Mouse (Mus musculus): Measurements from ENCODE around the gene Nudt16l1. TPM values are rescaled to one million over a fixed set of nuclear protein-coding genes. Genes with fewer than 3 reads are reported as not detected.

The Nudt16l1 gene
- polyA plus RNA-seq, 1 experiment from 2014 or later, result 160 TPM

- Histone ChIP-seq H3K4me2 (replicated peaks; ENCODE audit: low read depth, low read length) (peak overlapping the region; percentile 78; the same call in 1 of the 2 replicates), H3K9ac (ENCODE audit: low read depth, low read length) (no peak overlapping the region), H3K4me3 (ENCODE audit: low read length) (peak overlapping the region; percentile 84; the same call in 1 of the 2 replicates), H3K4me1 (ENCODE audit: control insufficient read depth, insufficient read depth, low read length) (peaks cover 5% of the 10 kb centered on the region; the same call in 1 of the 2 replicates), H3K36me3 (ENCODE audit: control insufficient read depth, insufficient read depth, low read length) (peaks cover 75% of the 10 kb centered on the region), H3K27ac (ENCODE audit: low read depth, low read length) (no peak overlapping the region), H3K9me3 (ENCODE audit: control insufficient read depth, low read length) (no peaks in the 10 kb centered on the region), H3K27me3 (ENCODE audit: control insufficient read depth, insufficient read depth, low read length) (no peaks in the 10 kb centered on the region)
- no peak for ATAC-seq (ENCODE audit: low FRiP score, low TSS enrichment)
- 88% methylated on average over 10 of the region's 10 CpGs for WGBS
Observed at GRCm38 (mm10) chr16:4940311-4940850, 1.8 kb downstream of the Nudt16l1 start.

DNA sequence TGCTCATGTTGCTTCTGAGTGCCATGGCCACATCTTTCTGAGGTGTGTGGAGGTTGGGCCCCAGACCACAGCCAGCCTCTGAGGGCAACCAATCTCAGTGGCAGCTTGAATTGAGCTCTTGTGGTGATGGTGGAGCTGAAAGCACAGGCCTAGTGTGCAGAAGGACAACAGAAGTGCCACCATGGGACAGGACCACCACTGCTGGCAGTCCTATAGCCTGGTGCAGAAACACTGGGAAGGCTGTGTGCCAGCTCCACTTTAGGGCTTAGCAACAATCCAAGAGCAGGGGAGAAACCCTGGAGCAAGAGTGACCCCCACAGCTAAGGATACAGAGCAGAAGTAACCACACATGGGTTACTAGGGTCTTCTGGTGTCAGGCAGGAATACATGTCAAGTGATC is 2.5 kb downstream of the Nudt16l1 start:
- Histone ChIP-seq H3K36me3 (ENCODE audit: control insufficient read depth, insufficient read depth, low read length) (peaks cover 75% of the 10 kb centered on the region), H3K4me1 (ENCODE audit: control insufficient read depth, insufficient read depth, low read length) (peaks cover 5% of the 10 kb centered on the region; the same call in 1 of the 2 replicates), H3K27me3 (ENCODE audit: control insufficient read depth, insufficient read depth, low read length) (no peaks in the 10 kb centered on the region), H3K4me2 (replicated peaks; ENCODE audit: low read depth, low read length) (no peak overlapping the region), H3K27ac (ENCODE audit: low read depth, low read length) (no peak overlapping the region), H3K9ac (ENCODE audit: low read depth, low read length) (no peak overlapping the region), H3K4me3 (ENCODE audit: low read length) (no peak overlapping the region), H3K9me3 (ENCODE audit: control insufficient read depth, low read length) (no peaks in the 10 kb centered on the region)
- no peak for ATAC-seq (ENCODE audit: low FRiP score, low TSS enrichment)

GRCm38 (mm10) chr16:4942868-4943267 is 4.3 kb downstream of the Nudt16l1 start:
- no peak for ATAC-seq (ENCODE audit: low FRiP score, low TSS enrichment)
- peaks cover 74% of the 10 kb centered on the region for H3K36me3 ChIP-seq (ENCODE audit: control insufficient read depth, insufficient read depth, low read length)

GRCm38 (mm10) chr16:4943431-4943830 is 4.9 kb downstream of the Nudt16l1 start:
- 95% methylated on average over 3 of the region's 3 CpGs for WGBS
- Histone ChIP-seq H3K27me3 (ENCODE audit: control insufficient read depth, insufficient read depth, low read length) (no peaks in the 10 kb centered on the region), H3K4me3 (ENCODE audit: low read length) (no peak overlapping the region), H3K4me2 (replicated peaks; ENCODE audit: low read depth, low read length) (no peak overlapping the region), H3K9me3 (ENCODE audit: control insufficient read depth, low read length) (no peaks in the 10 kb centered on the region), H3K27ac (ENCODE audit: low read depth, low read length) (no peak overlapping the region), H3K4me1 (ENCODE audit: control insufficient read depth, insufficient read depth, low read length) (peaks cover 5% of the 10 kb centered on the region; the same call in 1 of the 2 replicates), H3K36me3 (ENCODE audit: control insufficient read depth, insufficient read depth, low read length) (peaks cover 78% of the 10 kb centered on the region), H3K9ac (ENCODE audit: low read depth, low read length) (no peak overlapping the region)
- no peak for ATAC-seq (ENCODE audit: low FRiP score, low TSS enrichment)

More at GRCm38 (mm10) chr16:4942868-4943267, 4.3 kb downstream of the Nudt16l1 start:
- Histone ChIP-seq H3K9ac (ENCODE audit: low read depth, low read length) (no peak overlapping the region), H3K9me3 (ENCODE audit: control insufficient read depth, low read length) (no peaks in the 10 kb centered on the region), H3K27ac (ENCODE audit: low read depth, low read length) (no peak overlapping the region), H3K4me3 (ENCODE audit: low read length) (no peak overlapping the region), H3K27me3 (ENCODE audit: control insufficient read depth, insufficient read depth, low read length) (no peaks in the 10 kb centered on the region), H3K4me1 (ENCODE audit: control insufficient read depth, insufficient read depth, low read length) (peaks cover 5% of the 10 kb centered on the region; the same call in 1 of the 2 replicates), H3K4me2 (replicated peaks; ENCODE audit: low read depth, low read length) (no peak overlapping the region)
- WGBS, result 90% methylated on average over 8 of the region's 8 CpGs

- ATAC-seq (ENCODE audit: low FRiP score, low TSS enrichment), result no peak
- peaks cover 86% of the 10 kb centered on the region for H3K36me3 ChIP-seq (ENCODE audit: control insufficient read depth, insufficient read depth, low read length)
- H3K9me3 ChIP-seq (ENCODE audit: control insufficient read depth, low read length), result no peaks in the 10 kb centered on the region
- H3K4me3 ChIP-seq (ENCODE audit: low read length), result no peak overlapping the region
- 77% methylated on average over 4 of the region's 4 CpGs for WGBS
- H3K27ac ChIP-seq (ENCODE audit: low read depth, low read length), result no peak overlapping the region
- H3K27me3 ChIP-seq (ENCODE audit: control insufficient read depth, insufficient read depth, low read length), result no peaks in the 10 kb centered on the region
- H3K4me1 ChIP-seq (ENCODE audit: control insufficient read depth, insufficient read depth, low read length), result no peaks in the 10 kb centered on the region
- H3K4me2 ChIP-seq (replicated peaks; ENCODE audit: low read depth, low read length), result no peak overlapping the region
- no peak overlapping the region for H3K9ac ChIP-seq (ENCODE audit: low read depth, low read length)
Observed at GRCm38 (mm10) chr16:4945415-4945814, 6.9 kb downstream of the Nudt16l1 start.

DNA sequence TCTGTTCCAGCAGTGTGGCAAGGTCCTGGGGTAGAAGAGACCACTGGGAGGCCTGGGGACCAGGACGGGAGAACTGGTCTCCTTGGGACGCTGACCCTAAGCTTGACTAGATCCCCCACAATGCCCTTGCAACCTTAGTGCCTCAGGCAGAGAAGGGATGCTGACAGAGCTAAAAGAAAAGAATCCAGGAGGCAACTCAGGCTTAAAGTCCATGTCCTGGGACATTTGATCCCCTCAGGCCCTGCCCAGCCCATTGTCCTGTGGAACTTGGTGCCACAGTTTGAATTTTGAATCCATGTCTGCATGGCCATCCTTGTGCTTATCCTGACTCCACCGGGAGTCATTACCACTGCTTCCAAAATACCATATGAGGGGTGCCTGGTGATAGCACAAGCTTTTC is 7.6 kb downstream of the Nudt16l1 start:
- Histone ChIP-seq H3K9me3 (ENCODE audit: control insufficient read depth, low read length) (no peaks in the 10 kb centered on the region), H3K9ac (ENCODE audit: low read depth, low read length) (no peak overlapping the region), H3K4me3 (ENCODE audit: low read length) (no peak overlapping the region), H3K27me3 (ENCODE audit: control insufficient read depth, insufficient read depth, low read length) (no peaks in the 10 kb centered on the region), H3K4me2 (replicated peaks; ENCODE audit: low read depth, low read length) (no peak overlapping the region), H3K27ac (ENCODE audit: low read depth, low read length) (no peak overlapping the region), H3K4me1 (ENCODE audit: control insufficient read depth, insufficient read depth, low read length) (no peaks in the 10 kb centered on the region), H3K36me3 (ENCODE audit: control insufficient read depth, insufficient read depth, low read length) (peaks cover 85% of the 10 kb centered on the region)
- no peak for ATAC-seq (ENCODE audit: low FRiP score, low TSS enrichment)
- 84% methylated on average over 3 of the region's 3 CpGs for WGBS

GRCm38 (mm10) chr16:4947378-4947777 is 8.8 kb downstream of the Nudt16l1 start:
- no peak for ATAC-seq (ENCODE audit: low FRiP score, low TSS enrichment)
- no peak overlapping the region for H3K27ac ChIP-seq (ENCODE audit: low read depth, low read length)
- H3K4me2 ChIP-seq (replicated peaks; ENCODE audit: low read depth, low read length), result no peak overlapping the region
- no peaks in the 10 kb centered on the region for H3K4me1 ChIP-seq (ENCODE audit: control insufficient read depth, insufficient read depth, low read length)
- H3K4me3 ChIP-seq (ENCODE audit: low read length), result no peak overlapping the region
- no peaks in the 10 kb centered on the region for H3K27me3 ChIP-seq (ENCODE audit: control insufficient read depth, insufficient read depth, low read length)
- no peak overlapping the region for H3K9ac ChIP-seq (ENCODE audit: low read depth, low read length)
- 96% methylated on average over 4 of the region's 4 CpGs for WGBS
- H3K9me3 ChIP-seq (ENCODE audit: control insufficient read depth, low read length), result no peaks in the 10 kb centered on the region
- peaks cover 83% of the 10 kb centered on the region for H3K36me3 ChIP-seq (ENCODE audit: control insufficient read depth, insufficient read depth, low read length)

- Histone ChIP-seq H3K4me3 (ENCODE audit: low read length) (no peak overlapping the region), H3K4me1 (ENCODE audit: control insufficient read depth, insufficient read depth, low read length) (no peaks in the 10 kb centered on the region), H3K9me3 (ENCODE audit: control insufficient read depth, low read length) (no peaks in the 10 kb centered on the region), H3K4me2 (replicated peaks; ENCODE audit: low read depth, low read length) (no peak overlapping the region), H3K36me3 (ENCODE audit: control insufficient read depth, insufficient read depth, low read length) (peaks cover 59% of the 10 kb centered on the region), H3K27ac (ENCODE audit: low read depth, low read length) (no peak overlapping the region), H3K27me3 (ENCODE audit: control insufficient read depth, insufficient read depth, low read length) (no peaks in the 10 kb centered on the region), H3K9ac (ENCODE audit: low read depth, low read length) (no peak overlapping the region)
- ATAC-seq (ENCODE audit: low FRiP score, low TSS enrichment), result no peak
- WGBS, result 92% methylated on average over 3 of the region's 3 CpGs
Observed at GRCm38 (mm10) chr16:4956609-4957008, 18.0 kb downstream of the Nudt16l1 start.

DNA sequence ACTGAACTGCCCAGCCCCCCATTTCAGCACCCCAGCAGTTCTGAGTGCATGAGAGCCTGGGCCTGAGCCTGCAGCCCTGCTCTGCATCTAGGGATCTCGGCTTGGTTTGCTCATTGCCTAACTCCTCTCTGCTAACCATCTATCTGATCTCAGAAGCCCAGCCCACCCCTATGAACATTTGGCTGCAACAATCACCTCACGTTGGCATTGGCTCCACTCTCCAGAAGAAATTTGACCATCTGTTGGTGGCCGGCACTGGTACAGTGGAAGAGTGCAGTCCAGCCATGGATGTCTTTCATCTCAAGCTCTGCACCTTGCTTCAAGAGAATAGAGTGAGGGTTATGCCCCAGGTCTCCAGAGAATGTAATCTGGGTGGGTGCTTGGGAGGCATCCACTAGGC is 18.9 kb downstream of the Nudt16l1 start:
- Histone ChIP-seq H3K36me3 (ENCODE audit: control insufficient read depth, insufficient read depth, low read length) (peaks cover 52% of the 10 kb centered on the region), H3K27me3 (ENCODE audit: control insufficient read depth, insufficient read depth, low read length) (no peaks in the 10 kb centered on the region), H3K27ac (ENCODE audit: low read depth, low read length) (no peak overlapping the region), H3K4me2 (replicated peaks; ENCODE audit: low read depth, low read length) (no peak overlapping the region), H3K4me3 (ENCODE audit: low read length) (no peak overlapping the region), H3K9me3 (ENCODE audit: control insufficient read depth, low read length) (no peaks in the 10 kb centered on the region), H3K4me1 (ENCODE audit: control insufficient read depth, insufficient read depth, low read length) (no peaks in the 10 kb centered on the region), H3K9ac (ENCODE audit: low read depth, low read length) (no peak overlapping the region)
- no peak for ATAC-seq (ENCODE audit: low FRiP score, low TSS enrichment)
- WGBS, result 69% methylated on average over 3 of the region's 3 CpGs
